Mouse (Mus musculus) thymus, postnatal 14 days (tissue): ENCODE data around the gene Rpl10a.
"Not testable (repeated sequence)": the region's sequence is repeated elsewhere in the genome, so short reads cannot be mapped to it uniquely, and the experiment has no call there.

Experiments used
- DNase-seq: peaks from one replicate; pipeline ENCODE4 v3.0.0; 2021

Gene Rpl10a

DNA sequence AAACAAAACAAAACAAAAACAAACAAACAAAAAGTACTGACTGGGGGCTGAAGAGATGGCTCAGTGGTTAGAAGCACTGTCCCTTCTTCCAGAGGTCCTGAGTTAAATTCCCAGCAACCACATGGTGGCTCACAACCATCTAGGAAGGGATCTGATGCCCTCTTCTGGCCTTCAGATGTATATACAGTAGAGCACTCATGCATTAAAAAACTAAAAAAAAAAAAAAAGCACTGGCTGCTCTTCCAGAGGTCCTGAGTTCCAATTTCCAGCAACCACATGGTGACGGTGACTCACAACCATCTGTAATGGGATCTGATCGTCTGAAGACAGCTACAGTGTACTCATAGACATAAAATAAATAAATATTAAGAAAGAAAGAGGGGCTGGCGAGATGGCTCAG lies 17.4 kb upstream of the Rpl10a start:
- no peak for DNase-seq

- no peak for DNase-seq
These were observed 16.7 kb upstream of the Rpl10a start for GRCm38 (mm10) chr17:28311366-28312132.

DNA sequence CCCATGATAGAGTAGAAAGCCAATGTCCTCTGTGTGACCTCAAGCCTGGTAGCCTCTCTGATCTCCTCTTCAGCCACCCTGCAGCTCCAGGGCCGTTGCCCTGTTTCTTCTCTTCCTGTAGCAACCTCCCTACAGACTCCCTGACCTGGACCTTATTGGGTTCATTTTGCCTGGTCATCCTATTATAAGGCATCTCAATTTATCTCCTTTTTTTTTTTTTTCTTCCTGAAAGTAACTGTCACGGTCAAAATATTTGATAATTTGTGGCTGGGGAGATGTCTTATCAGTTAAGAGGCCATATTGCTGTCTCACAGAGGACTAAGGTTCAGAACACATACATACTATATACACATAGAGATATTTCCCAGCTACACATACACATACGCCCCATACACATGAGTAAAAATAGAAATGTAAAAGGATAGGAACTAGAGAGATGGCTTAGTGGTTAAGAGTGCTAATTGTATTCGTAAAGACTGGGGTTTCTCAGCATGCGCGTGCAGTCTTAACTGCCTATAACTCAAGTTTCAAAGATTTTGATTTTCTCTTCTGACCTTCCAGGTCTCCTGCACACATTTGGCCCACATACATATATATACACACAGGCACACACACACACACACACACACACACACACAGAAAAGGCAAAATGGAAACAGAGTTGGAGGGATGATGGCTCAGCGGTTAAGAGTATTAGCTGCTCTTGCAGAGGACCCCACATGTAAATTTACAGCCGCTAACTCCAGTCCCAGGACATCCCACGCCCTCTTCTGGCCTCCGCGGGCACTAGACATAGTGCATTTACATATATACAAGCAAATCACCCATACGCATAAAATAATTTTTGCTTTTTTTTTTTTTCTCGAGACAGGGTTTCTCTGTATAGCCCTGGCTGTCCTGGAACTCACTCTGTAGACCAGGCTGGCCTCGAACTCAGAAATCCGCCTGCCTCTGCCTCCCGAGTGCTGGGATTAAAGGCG lies 15.7 kb upstream of the Rpl10a start:
- peak; percentile 59 for DNase-seq

DNA sequence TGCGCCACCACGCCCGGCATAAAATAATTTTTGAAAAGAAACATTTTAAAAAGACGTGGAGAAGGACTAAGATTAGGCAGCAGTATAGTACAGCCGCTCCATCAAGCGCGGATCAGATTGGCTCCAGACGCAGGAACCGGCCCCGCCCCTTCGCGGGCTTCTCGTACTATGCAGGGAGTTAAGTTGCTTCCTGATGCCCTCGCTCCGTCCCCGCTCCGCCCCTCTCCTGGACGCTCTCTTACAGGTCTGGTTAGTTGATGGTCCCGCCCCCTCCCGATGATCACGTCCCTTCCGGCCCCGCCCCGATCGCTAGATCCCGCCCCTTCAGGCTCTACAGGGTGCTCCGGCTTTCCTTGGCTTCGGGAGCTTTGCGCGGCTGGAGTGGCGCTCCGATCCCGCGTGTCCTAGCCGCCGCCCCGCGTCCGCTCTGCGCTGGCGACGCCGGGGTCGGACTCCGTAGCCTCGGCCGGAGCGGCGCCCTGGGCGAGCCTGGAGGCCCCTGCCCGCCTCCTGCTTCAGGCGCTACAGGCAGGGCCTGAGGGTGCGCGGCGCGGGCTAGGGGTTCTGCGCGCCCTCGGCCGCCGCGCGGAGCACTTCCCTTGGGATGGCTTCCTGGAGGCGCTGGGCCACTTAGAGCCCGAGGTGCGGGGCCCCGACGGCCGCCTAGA lies 14.9 kb upstream of the Rpl10a start, which contains the start of gene Fance:
Fance (plus strand) TSS at position 308 of the 668 bp plus-strand sequence.
- peak; percentile 97 for DNase-seq

DNA sequence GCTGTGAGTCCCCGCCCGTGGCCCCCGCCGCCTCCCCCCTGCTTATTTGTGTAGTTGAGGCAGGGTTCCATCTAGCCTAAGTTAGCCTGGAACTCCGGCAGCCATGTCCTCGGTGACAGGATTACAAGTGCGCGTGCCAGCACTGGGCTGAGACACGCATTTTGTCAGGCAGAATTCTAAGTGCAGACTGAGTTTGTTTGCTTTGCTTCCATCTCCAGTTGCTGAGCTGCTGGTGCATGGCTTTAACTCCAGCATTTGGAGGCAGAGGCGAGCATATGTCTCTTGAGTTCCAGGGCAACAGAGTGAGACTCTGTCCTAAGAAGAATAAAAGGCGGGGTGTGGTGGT lies 14.4 kb upstream of the Rpl10a start:
- no peak for DNase-seq

DNA sequence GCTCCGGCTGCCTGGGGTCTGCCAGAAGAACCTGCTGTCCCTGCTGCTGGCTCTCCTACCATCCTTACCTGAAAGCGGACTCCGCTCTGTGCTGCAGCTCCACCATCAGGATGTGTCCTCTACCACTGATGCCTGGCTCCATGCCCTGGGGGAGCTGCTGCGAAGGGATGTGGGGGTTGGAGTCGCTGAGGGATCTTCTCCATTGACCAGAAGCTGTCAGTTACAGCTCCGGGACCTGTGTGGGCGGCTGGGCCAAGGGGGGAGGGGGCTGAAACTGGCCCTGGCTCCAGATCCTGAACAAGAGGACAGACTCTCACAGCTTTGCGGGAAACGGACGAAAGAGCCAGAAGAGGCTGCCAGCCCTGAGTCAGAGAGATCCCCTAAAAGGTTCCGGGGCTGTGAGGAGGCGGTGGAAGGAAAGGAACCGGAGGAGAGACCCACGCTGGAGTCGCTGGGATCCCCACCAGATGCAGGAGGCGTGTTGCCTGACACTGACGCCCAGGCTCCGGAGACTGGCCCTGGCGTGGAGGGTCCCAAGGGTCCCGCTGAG lies 12.6 kb upstream of the Rpl10a start:
- DNase-seq = no peak

- DNase-seq = no peak
These were observed 11.8 kb upstream of the Rpl10a start for GRCm38 (mm10) chr17:28316476-28316875.

DNA sequence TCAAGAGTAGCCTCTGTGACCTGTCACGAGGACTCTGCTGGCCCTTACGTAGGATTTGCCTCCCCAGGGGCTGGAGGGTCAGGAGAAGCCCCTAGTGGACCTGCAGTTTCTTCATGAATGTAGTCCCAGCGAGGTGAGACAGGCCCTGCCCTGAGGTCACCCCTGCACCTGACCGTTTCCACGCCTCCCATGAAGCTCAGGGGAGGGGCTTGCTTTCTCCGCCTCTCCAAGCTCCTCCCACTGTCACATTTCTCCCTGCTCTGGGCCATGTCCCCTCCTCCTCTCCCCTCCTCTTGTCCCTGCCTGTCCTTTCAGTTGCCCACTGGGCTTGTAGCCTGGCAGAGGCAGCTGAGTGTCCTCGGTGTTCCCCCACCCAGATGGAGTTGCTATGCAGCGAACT lies 11.2 kb upstream of the Rpl10a start:
- DNase-seq = no peak

GRCm38 (mm10) chr17:28317725-28318124 lies 10.5 kb upstream of the Rpl10a start:
- DNase-seq = no peak

GRCm38 (mm10) chr17:28321700-28322099 lies 6.6 kb upstream of the Rpl10a start:
- no peak for DNase-seq

DNA sequence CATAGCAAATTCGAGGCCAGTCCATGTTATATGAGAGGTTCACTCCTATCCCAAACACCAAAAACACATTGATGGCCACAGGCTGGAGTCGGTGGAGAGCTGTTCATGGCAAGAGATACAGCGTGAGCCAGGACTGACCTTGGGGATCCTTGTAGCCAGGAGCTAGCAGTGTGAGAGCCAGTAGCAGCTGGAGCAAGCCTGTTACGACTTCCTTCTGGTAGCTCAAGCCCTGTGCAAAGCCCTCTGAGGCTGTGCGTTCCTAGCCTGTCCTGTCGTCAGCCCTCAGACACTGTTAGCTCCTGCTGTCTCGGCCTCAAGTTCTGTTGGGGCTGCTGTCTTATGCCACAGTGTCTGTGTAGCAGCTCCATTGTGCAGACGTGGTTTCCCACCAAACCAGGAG lies 4.5 kb upstream of the Rpl10a start:
- no peak for DNase-seq

- not testable (repeated sequence) for DNase-seq
These were observed 3.9 kb upstream of the Rpl10a start for GRCm38 (mm10) chr17:28324416-28324815.

GRCm38 (mm10) chr17:28325751-28326150 lies 2.5 kb upstream of the Rpl10a start:
- no peak for DNase-seq

GRCm38 (mm10) chr17:28326951-28327350 lies 1.3 kb upstream of the Rpl10a start:
- no peak for DNase-seq

GRCm38 (mm10) chr17:28327673-28328325 lies 472 bp upstream of the Rpl10a start:
- no peak for DNase-seq

DNA sequence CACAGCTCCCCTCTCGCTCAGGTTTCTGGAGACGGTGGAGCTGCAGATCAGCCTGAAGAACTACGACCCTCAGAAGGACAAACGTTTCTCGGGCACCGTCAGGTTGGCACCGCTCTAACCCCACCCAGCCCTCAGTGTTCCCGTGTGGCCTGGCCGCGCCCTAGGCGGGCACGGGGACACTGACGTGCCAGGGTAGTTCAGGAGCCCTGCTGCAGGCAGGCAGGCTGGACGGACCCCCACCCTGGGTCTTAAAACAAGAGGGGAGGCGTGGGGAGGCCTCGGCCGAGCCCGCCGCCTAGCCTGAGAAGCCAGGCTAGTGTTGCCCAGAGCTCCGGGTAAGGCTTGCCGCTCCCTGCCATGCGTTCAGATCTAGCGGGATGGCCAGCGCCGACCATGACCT lies 675 bp downstream of the Rpl10a start:
- DNase-seq = no peak

DNA sequence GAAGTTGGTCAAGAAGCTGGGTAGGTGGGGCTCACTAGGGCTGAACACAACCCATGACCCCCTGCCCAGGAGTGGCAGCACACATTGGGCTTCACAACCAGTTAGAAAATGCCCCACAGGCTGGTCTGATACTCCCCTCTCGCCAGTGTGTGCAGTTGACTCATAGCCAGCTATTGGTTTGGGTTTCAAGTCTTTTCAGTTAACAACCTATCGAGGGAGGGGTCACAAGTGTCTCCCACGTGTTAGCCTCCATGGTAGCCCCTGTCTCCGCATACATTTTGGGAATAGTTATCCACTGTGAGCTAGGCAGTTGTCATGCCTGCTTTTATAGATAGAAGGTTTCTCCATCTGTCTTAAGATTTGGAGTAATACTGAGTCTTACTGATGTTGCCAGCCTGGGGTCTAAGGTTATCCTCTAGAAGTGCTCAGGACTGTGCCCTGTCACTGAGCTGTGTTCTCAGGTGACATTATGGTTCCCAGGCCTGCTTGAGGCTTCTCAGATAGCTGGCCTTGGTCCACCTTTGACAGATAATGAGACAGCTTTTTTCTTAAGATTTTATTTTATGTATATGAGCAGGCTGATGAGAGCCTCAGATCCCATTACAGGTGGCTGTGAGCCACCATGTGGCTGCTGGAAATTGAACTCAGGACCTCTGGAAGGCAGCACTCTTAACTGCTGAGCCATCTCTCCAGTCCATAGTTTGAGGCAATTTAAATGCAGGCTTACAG lies 1.4 kb downstream of the Rpl10a start:
- no peak for DNase-seq

GRCm38 (mm10) chr17:28330232-28330546 lies 1.9 kb downstream of the Rpl10a start:
- DNase-seq = no peak

DNA sequence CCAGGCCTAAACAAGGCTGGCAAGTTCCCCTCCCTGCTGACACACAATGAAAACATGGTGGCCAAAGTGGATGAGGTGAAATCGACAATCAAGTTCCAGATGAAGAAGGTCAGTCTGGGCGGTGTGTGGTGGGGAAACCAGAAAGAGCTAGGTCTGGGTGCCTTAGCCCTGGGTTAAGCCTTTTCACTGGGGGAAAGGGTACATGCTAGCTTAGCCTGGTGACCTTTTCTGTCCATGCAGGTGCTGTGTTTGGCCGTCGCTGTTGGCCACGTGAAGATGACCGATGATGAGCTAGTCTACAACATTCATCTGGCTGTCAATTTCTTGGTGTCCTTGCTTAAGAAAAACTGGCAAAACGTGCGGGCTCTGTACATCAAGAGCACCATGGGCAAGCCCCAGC lies 2.3 kb downstream of the Rpl10a start:
- not testable (repeated sequence) for DNase-seq

GRCm38 (mm10) chr17:28331241-28332112 lies 3.2 kb downstream of the Rpl10a start:
- no peak for DNase-seq
